Mouse (Mus musculus): ENCODE measurements around the gene Rpap3.

Rpap3 gene

DNA sequence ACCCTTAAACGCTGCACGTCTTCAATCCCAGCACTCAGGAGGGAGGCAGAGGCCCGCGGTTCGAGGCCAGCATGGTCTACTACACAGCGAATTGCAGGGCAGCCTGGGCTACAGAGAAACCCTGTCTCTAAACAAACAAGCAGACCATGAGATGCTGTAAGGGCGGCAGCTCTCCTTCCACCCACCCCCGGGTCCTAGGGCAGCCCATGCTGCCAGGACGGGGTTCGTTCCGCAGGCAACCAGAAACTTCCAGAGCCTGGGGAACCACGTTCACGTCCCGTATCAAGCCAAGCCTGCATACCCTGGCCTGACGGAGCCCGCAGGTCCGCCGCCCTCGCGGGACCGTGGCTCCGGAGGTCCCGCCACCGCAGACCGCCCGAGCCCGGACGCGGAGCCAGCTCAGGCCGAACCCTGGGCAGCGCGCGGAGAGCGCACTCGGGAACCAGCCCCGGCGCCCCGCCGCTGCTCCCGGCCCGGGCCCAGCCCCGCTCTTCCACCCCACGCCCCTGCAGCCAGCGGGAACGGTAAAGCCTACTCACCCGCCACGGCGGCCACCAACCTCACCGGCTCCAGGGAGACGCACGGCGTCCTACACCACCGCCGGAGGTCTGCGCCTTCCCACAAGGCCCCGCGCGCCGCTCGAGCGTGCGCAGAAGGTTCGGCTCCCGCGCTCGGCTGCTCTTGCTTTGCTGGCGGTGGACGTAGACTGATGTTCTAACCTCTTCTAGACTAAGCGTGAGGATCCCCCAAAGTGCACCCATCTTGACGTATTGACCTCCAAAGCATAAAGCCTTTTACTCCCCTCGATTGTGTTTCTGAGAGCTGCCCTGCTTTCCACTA is at the start of gene Rpap3:
TSS of gene Rpap3 (minus strand) at position 615 of the 840 bp plus-strand sequence.
- peak; percentile 95 for DNase-seq

DNA sequence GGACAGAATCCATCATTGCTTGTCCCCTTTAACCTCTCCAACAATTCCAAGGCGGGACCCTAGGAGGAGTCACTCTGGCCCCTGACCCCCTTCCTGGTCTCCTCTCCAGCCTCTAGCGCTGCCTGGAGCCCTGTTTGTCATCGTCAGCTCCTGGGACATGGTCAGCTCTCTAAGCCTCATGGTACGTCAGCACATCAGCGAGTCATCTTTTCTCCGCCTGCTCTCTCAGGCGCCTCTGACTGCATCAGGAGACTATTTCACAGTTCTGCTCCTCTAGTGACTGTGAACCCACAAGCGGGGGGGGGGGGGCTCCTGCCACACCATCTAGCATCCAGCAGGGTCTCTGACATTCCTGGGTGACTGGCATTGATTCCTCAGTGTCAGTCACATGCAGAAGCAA is 49.7 kb upstream of the Rpap3 start:
- no peak for DNase-seq

DNA sequence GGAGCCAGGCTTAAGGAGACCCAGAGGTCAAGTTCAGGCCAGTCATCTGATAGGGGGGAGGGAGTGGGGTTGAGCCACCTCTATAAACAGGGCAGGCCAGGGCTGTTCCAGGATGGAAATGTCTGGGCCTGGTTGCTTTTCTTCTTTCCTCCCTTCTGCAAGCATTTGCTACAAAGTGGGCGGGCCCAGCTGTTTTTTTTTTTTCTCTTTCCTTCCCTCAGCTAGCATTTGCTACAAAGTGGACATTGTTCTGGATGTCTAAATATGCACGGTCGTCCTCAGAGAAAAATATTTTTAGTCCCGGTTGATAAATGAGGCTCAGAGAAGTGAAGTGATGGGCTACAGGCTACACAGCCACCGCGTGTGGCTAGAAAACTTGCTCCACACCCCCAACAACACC is 48.9 kb upstream of the Rpap3 start:
- DNase-seq: no peak

DNA sequence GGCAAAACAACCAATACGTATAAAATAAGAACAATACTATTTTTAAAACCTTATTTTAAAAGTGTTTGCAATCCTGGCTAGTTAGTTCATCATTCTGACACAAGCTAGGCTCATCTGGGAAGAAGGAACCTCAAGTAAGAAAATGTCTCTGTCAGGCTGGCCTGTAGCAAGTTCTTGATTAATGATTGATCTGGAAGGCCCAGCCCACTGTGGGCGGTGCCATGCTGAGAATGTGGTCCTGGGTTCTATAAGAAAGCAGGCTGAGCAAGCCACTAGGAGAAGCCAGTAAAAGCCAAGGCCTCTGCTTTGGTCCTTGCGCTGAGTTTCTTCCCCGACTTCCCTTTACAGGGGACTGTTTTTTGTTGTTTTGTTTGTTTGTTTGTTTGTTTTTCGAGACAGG is 46.9 kb upstream of the Rpap3 start:
- no peak for DNase-seq

DNA sequence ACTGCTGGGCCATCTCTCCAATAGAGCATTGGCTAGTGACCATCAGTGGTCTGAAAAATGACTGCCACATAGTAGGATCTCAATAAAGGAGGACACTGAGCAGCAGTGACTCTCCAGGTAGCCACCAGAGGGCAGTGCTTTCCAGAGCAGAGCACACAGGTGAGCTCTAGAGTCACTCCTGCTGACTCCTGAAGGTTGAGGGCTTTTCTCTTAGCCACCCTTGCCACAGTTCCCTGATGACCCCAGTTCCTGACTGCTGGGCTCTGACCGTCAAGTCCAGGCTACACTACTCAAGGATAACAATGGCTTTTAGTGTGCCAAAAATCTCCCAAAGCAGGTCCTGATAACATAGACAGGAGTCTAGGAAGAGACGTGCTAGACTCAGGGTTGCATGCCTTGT is 46.1 kb upstream of the Rpap3 start:
- no peak for DNase-seq

DNA sequence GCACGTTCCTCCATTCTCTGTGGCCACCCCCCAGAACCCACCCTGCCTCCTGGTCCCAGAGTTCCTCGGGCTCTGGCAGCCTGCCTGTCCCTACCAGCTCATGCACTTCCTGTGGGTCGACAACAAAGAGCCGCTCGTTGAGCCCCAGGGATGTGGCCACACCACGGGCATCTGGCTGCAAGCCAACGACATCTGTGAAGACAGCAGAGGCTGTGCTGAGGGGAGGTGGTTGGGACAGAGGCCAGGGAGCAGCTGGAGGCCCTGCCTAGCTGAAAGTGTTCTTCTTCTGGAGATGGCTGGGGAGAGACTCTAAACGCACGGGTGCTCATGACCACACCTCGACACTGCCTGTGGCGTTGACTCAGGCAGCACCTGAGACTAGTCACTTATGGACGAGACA is 45.1 kb upstream of the Rpap3 start:
- peak; percentile 56 for DNase-seq

DNA sequence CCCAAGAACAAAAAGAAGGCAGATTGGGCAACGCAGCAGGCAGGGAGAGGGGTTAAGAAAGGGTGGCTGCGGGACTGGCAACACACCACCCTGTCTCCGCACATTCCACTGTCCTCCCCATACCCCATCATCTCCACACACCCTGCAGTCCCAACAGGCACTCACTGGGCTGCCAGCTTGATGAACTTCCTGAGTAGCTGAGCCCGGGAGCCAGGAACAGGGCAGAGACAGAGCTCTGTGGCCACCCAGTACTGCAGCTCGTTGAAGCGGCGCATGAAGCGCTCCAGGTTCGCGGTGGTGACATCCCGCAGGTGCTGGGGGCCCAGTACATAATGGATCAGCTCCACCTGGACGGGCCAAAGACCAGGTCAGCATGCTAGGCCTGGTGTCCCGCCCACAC is 44.2 kb upstream of the Rpap3 start:
- no peak for DNase-seq

DNA sequence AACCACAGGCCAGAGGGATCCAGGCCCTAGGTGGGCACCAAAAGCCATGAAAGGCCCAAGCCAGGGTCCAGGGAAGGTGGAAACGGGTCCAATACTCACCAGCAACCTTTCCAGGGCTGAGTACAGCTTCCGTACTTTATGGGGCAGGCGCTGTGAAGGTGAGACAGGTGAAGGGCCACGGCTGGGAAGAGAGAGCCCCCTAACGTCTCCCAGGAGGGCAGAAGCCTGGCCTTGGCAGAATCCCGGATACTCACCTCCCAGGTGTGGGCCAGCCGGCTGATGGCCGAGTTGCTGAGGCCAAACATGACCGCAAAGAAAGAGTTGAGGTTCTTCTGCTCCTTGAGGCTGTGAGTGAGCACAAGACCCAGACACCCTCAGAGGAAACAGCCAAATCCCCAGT is 43.8 kb upstream of the Rpap3 start:
- no peak for DNase-seq

DNA sequence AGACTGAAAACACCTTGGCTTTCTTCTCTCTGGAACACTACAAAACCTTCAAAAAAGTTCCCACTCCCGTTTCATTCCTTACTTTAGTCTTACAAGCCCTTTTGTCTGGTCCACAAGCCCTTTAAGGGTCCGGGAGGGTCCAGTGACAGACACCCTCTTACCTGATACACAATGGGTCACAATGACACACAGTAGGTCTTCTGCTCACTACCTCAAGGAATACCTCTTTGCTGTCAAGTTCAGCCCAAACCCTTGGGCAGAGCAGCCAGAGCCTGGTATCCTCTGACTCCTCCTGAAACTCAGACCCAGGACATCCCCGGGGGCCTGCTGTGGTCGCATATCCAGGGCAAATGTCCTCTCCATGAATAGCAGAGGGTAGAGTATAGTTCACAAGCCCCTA is 43.3 kb upstream of the Rpap3 start:
- no peak for DNase-seq

DNA sequence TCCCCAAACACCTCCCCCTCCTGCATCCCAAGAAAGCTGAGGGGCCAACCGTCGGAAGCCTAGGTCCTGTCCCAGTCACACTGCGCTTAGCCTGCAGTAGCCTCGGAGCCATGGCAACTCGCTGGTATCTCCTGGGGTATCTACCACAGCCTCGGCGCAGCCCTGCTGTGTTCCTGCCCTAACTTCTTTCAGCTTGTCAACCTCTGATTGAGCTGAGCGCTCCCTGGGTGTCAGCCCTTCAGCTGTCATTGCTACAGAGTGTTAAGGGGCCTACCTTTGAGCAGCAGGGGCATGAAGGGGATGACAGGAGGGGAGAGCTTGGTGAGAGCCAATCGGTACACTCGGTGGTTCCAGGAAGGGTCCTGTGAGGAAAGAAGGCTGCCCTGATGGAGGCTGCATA is 42.7 kb upstream of the Rpap3 start:
- DNase-seq: no peak

DNA sequence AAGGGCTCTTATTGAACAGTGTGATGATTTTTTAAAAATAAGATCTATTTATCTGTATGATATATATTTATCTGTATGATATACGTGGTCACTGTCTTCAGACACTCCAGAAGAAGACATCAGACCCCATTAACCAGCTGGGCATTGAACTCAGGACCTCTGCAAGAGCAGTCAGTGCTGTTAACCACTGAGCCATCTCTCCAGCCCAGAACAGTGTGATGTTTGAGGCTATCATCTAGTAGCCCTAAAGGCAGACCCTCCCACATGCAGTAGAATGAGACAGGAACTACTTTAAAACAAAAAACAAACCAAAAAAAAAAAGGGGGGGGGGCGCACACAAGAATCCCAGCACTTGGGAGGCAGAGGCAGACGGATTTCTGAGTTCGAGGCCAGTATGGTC is 41.9 kb upstream of the Rpap3 start:
- DNase-seq: no peak

DNA sequence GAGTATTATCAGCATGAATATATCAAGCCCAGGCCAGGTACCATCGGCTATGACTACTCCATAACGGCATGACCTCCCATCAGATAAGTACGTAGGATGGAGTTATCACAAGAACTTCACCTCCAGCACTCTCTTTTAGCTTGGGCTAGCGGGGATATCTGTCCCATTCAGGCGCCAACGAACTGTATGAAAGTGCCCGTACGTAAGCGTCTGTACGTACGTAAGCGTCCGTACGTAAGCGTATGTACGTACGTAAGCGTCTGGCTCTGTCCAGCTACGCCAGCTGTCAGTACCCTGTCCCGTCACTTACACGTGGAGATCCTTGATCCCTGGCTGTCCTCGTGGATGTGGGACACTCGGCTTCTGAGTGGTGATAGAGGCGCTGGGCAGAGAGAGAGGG is 41.1 kb upstream of the Rpap3 start:
- no peak for DNase-seq

DNA sequence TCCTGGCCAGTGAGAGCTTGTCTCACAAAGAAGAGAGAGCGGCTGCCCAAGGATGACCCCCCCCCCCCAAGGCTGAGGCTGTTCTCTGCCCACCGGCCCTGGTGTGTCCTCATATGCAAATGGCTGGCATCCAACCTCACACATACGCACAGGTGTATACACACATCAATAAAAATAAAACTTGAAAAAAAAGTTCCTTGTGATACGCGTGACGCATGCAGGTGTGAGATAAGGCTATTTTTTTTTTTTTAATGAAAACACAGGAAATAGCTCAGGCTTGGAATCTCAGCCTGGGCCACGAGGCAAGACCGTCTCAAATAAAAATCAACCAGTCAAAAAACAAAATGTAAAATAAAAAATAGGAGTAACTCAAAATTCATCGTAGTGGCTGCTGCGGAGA is 40.7 kb upstream of the Rpap3 start:
- no peak for DNase-seq

DNA sequence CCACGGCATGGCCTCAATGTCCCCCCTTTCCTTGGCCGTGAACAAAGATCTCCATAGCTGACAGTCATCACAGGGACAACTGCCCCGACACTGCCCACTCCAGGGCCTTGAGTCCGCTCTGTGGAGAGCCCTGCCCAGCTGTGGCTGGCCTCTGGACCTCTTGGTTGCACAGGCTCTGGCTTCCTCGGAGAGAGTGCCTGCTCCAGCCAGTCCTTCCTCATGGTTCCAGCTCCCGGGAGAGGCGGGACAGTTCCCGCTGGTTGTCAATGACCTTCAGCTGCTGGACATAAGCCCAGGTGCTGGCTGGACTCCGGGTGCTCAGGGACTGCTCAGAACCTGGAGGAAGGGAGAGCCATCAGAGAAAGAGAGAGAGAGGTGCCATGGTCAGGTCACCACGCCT is 39.7 kb upstream of the Rpap3 start:
- no peak for DNase-seq

DNA sequence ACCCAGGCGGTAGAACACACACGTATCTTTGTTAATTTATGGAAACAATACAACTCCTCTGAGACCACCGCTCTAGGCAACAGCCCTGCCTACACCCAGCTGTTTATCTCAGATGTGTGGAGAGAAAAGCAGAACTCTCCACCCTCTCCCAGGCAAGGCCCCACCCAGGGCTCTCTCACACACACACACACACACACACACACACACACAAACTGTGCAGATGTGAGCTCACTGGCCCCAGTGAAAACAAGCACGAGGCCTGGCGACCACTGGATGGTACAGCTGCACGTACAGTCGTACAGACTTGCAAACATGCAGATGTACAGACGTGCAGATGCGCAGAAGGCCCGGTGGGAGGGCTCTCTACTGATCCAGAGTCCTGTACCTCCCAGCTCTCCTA is 39.3 kb upstream of the Rpap3 start:
- no peak for DNase-seq

DNA sequence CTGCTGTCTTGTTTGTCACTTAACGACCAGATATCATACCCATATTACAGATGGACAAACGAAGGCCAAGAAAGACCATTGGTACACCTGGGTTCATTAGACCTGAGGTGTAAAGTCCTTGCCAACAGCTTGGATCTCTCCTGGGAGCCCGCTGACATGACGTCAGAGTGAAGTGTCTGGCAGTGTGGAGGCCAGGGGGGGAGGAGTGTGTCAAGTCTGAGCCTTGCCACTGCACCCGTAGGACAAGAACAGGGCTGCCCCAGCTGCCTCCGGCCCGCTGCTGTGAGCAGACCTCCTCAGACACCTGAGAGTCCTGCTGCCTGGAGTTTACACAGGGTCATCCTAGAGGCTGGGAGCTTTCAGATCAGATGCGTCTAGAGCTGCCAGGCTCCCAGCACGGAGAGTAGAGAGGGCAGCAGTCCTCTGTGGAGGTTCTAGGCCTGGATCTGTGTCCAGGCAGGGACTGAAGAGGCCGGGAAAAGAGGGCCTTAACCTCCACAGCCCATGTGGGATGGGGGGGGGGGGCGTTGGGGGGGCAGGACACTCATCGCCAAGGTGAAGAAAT is 38.4 kb upstream of the Rpap3 start:
- no peak for DNase-seq

DNA sequence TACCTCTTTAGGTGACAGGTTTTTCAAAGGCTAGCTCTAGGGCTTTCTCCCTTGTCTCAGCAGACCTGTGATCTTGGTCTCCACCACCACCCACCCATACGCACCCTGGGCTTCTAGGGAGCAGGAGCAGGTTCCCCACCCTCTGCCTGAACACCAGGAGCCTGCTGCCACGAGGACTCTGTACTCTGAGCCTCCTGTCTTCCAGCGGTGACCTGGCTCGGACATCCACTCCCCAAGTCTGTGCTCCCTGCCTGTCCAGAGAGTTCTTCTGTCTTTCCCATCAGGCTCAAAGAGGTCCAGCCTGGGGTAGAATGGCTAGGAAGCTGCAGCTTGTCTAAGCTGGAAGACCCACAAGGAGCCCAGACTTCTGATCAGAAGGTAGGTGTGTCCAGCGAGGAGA is 37.6 kb upstream of the Rpap3 start:
- no peak for DNase-seq

DNA sequence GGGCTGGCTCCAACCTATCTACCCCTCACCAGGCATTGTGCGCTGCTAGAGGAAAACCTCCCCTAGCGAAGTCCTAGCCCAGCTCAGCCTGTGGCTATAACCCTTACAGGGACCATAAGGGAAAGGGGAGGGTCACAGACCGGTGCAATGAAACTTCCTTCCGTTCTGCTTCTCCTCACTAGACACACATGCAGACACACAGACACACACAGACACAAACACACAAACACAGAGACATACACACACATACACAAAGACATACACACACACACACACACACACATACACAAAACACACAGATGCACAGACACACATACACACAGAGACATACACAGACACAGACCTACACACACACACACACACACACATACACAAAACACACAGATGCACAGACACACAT is 37.0 kb upstream of the Rpap3 start:
- DNase-seq: no peak

DNA sequence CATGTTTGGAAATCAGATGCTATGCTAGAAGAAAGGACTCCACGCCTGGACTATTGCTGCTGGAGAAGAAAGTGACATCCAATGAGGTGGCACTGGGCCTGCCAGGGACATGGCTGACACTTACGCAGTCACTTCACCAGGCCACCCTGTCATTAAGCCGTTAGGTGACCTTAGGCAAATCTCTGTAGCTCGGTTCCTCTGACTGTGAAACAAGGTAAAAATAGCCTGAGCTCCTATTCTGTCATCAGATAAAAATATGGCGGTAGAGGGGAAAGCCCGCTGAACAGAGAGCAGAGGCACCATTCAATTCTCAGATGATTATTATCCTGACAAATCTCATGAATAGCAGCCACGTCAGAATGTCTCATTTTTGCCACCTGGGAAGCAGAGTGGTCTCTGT is 36.4 kb upstream of the Rpap3 start:
- DNase-seq: no peak

DNA sequence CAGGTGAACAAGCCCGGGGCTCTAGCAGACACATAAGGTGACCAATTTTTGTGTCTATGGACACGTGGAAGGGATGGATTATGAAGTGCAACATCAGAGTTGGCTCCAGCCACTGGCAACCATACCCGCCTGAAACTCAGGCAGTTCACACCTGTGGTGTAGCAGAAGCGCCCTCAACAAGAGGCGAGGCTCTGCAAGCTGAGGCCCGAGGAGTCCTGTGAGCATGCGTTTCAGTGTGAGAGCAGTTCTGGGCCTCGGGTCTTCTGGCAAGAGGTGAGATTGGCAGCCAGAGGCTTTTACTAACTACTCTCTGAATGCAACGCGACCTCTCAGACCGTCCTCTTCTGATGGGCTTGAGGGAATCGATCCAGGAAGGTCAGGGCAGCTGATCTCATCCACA is 36.0 kb upstream of the Rpap3 start:
- no peak for DNase-seq

DNA sequence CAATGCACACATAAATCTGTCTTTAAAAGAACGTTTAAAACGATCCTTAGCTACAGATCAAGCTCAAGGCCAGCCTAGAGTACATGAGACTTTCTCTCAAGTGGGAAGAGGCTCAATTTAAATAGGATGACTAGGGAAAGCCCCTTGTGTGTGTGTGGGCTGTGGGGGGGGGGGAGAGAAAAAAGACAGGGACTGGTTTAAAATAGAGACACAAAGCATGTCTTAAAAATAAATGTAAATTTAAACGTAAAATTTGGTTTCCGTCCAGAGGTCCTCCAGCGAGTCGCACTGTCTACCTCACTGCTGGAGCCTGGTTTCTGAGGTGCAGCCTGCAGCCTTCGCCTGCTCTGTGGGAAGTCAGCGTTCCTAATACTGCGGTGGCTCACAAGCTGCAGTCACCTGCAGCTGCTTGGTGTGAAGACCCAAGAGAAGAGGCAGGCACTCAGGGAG is 34.7 kb upstream of the Rpap3 start:
- DNase-seq: no peak

DNA sequence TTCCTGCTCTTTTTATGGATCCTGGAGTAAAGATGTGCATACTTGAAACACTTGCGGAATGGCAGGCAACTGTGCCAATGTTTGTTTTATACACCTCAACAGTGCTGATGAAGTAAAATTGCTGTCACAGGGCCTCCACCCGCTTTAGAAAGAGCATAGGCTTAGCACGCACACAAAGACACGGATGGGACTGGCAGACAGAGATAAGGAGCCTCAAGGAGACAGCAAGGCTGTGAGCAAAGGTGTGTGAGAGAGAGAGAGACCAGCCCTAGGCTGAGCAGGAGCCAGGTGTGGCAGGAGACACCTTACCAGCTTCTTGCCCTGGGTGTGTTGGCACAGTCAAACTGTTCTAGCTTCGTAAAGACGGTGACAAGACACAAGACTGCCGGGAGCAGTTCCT is 33.3 kb upstream of the Rpap3 start:
- no peak for DNase-seq

DNA sequence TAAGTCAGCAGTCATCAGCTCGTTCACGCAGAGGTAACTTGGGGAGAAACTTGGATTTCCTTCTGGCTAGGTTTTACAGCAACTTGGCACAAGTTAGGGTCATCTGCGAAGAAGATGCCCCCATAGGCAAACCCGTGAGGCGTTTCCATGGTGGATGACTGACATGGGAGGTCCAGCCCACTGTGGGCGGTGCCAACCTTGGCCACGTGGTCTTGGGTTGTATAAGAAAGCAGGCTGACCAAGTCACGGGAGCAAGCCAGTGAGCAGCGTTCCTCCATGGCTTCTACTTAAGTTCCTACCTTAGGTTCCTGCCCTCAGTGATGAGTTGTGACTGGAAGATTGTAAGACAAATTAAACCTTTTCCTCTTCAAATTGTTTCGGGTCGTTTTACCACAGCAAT is 26.4 kb upstream of the Rpap3 start:
- DNase-seq: no peak

DNA sequence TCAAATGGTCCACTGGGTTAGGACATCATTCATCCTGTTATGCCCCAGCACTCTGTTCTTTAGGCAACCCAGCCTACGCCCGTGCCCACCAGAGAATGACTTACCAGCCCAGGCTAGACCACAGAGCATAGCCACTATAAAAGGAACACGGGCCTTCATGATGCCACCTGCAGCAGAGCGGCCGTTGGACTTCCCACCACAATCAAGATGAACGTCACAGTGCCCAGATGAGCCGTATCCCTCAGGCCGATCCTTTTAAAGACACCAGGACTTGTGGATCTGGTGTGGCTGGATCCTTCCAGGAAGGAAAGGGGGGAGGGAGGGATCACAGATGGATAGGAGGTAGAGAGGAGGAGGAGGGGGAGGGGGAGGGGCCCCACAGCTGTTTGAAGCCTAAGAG is 25.5 kb upstream of the Rpap3 start, which contains the start of gene Endou:
TSS of gene Endou (minus strand) at position 229 of the 400 bp plus-strand sequence.
- no peak for DNase-seq

DNA sequence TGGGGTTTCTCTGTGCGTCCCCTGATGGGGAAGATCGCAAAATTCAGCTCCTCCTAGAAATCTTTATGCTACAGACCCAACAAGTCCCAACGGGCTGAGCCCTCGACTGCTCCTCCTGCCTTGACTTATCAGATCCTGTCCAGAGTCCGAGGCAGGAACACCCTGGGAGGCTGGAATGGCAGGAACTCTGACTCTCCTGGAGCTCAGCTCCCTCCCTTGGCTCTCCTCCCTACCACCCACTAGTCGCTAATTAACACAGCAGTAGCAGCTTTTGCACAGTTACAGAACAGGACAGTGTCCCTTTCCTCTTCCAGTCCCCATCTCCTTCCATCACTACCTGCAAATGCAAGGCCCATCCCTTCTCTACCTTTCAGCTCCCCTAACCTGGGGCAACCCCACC is 24.7 kb upstream of the Rpap3 start:
- no peak for DNase-seq

All from embryo, embryonic 11 days (tissue).